Mouse (Mus musculus): ENCODE results near the gene Rassf3. TPM values are rescaled to one million over a fixed set of nuclear protein-coding genes. Genes with fewer than 3 reads are reported as not detected.

Gene Rassf3
- 2.8 TPM for polyA plus RNA-seq (2017; shearing (Covaris generic))

DNA sequence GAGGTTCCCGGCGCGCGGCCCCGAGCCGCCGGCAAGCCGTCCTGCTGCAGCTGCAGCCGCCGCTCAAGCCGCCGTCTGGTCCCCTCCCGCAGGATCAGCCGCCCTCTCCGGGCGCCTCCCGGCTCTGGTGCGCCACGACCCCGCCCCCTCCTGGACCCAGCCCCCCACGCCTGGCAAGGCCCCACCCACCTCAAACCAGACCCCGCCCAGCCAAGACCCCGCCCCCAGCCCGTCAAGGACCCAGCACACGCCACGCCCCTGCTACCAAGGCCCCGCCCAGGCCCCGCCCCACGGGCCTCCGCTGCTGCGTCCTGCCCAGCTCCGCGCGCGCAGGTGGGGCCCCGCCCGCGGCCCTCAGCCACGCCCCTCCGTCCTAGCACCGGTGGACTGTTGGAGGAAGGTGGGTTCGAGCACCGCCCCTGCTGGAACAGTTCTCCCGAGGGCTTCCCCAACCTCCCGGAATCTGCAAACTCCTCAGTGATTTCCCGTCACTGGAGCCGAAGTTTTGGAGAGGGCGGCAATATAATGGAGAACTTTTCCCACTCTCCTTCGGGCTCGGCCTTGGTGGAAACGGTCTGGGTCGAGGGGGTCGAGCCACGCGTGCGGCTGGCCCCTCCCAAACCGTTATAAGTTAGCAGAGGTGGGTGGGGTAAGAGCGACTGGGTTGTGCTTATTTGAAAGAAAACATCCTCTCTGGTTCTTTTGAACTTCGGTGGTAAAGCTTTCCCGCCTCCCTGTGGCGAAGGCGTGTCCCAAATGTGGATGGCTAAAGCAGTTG, at the start of gene Rassf3:
TSS of gene Rassf3 (minus strand) at position 158 of the 778 bp plus-strand sequence.

GRCm38 (mm10) chr10:121364801-121365564, 111.2 kb downstream of the Rassf3 start, which contains the start of gene Gns:
Gene Gns, plus strand, starts transcription at chr10:121365090.

Other genes starting within 250 kb of the Rassf3 start
- 7.7 TPM for gene Tbc1d30, start 125.1 kb downstream of the Rassf3 start, polyA plus RNA-seq (2017; shearing (Covaris generic))
- gene Gns, start 111.3 kb downstream of the Rassf3 start, polyA plus RNA-seq (2017; shearing (Covaris generic)) = 9.1 TPM
- gene Tbk1, start 110.4 kb upstream of the Rassf3 start, polyA plus RNA-seq (2017; shearing (Covaris generic)) = 107 TPM
- gene Xpot, start 150.0 kb upstream of the Rassf3 start, polyA plus RNA-seq (2017; shearing (Covaris generic)) = 33.0 TPM
- 0.54 TPM for gene D930020B18Rik, start 165.2 kb upstream of the Rassf3 start, polyA plus RNA-seq (2017; shearing (Covaris generic))

All from inflammation-experienced regulatory T-cells, adult 16 weeks (primary cell).